Mouse (Mus musculus) thymus, postnatal 25 days (tissue): Measurements from ENCODE around the gene Akr1b3.
"Not testable (repeated sequence)": the region's sequence is repeated elsewhere in the genome, so short reads cannot be mapped to it uniquely, and the experiment has no call there.

ENCODE experiments used
- DNase-seq: peaks from one replicate; pipeline ENCODE4 v3.0.0; 2022

The Akr1b3 gene

DNA sequence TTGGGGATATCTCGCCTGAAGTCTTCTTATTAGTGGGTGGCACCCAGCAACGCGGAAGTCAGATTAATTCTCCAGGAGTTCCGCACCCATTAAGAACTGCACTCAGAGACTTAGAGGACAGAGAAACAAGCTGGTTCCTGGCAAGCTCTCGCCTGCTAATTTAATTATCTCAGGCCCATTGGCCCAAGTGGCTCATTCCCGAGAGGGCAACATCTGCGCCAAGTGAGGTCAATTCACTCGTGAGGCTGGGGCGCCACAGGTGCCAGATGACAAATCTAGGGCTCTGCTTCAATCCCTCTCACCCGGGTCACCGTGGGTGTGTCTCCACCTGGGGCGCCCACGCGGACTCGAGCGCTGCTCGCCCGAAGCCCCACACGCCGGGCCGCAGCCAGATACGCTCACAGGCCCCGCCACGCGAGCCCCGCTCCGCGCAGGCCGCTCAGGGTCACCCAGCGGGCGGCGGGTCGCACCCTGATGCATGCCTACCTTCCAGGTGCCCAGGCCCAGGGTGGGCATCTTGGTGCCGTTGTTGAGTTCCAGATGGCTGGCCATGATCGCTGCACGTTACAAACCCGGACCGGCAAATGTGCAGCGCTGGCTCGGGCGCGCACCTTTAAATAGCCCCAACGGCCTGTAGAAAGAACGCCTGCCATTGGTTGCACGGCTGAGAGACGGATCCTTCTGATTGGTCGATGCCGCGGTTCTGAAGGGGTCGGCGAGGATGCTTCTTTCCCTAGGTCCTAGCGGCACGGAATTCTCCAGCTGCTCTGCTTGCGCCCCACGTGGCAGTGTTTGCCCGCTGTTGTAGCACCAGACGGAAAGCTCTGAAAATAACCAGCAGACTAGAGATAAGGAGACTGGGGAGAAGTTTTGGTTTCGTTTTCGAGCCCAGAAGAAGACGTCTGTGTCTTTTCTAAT, at the start of gene Akr1b3:
Gene Akr1b3 (minus strand): TSS at position 625 of the 918 bp plus-strand sequence.
- peak; percentile 88 for DNase-seq

DNA sequence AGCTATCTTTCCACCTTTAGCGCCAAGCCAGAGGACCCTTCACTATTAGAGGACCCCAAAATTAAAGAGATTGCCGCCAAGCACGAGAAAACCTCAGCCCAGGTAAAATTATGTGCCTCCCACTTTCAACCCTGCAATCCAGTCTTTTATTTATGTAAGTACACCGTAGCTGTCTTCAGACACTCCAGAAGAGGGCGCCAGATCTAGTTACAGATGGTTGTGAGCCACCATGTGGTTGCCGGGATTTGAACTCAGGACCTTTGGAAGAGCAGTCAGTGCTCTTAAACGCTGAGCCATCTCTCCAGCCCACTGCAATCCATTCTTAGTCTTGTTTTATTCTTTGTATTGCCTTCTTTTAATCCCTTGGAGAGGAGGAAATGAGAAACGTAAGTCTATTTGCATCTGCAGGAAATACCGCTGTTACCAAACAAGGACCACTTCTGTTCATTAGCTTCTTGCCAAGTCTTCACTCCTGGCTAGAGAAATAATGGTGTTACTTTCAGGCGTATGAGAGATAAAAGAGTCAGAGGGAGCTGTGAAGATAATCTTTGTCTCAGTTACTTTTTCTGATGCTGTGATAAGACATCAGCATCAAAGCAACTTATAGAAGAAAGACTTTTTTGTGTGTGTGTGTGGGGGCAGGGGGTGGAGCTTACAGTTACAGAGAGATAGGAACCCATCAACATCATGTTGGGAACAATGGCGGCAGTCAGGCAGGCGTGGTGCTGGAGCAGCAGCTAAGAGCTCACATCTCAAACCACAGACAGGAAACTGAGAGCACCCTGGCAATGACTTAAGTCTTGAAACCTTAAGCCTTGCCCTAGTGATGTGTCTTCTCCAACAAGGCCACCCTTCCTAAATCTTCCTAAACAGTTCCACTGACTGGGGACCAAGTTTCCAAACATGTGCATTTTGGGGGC, 47.2 kb upstream of the Akr1b3 start:
- DNase-seq, result peak; percentile 37

DNA sequence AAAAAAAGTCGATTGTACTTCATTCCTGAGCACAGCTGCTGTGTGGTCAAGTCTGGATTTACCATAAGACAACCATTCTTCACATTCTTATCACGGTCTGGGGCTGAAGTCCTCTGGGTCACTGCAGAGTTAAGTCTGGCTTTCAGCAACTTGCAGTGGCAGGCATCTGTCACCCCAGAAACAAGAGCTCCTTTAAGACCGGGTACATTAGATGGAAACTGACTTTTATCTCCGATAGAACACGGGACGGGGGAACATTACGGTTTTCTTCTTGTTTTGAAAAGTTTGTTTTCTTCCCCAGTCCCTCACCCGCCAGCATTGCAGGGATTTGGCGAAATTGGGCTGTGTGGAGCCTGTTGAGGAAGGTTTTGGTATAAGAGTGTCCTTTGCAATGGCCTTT, 38.6 kb upstream of the Akr1b3 start:
- DNase-seq, result no peak

DNA sequence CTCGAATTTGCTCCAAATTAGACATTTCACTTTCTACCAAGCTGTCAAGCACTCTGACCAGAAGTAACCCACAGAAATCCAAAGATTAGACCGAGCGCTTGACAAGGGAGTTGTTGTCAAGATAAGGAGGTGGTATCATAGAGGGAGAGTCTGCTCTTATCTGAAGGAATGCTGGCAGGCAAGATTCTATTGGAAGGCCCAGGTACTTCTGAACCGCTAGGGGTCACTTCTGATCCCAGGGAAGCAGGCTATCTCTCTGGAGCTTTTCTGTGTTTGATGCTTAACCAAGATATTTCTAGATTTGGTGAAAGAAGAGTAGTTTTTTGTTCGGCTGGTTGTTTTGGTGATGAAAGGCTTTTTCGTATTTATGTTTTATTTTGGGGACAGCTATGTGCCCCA, 38.1 kb upstream of the Akr1b3 start:
- DNase-seq, result no peak

DNA sequence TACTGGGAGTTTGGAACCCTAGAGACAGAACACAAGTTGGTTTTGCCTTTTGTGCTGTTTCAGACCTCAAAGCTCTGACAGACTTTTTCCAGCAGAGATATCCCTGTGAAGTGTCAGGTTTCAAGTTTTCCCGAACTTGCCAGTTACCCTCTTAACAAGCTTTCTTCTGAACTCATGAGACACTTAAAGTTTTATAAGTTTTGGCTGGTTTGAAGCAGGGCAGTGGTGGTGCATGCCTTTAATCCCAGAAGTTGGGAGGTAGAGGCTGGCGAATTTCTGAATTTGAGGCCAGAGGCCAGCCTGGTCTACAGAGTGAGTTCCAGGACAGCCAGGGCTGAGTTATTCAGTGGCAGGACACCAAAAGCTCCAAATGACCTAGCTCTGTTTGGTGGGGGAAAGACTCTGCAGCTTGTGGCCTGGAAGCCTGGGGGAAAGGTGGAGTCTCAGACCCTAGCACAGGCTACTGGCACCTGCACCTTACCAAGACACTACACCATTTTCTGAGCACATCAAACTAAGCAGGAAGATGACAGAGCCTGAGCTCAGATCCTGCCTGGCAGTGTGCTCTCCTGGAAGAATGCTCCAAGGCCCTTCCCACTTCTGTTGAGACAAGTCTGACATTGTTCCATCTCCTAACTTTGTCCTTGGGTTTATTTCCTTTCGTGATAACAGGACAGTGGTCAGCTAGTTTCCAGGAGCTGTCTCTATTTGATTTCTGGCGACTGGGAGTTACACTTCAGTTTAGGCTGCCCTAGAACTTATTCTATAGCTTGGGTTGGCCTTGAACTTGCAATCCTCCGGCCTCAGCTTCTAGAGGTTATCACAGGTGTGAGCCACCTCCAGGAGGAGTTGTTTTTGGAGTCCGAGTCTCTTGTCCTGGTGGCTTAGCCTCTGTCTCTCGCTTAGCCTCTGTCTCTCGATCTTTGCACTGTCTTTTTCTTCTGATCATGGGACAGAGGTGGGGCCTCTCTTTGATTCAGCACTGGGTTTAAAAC, 37.4 kb upstream of the Akr1b3 start:
- no peak for DNase-seq

DNA sequence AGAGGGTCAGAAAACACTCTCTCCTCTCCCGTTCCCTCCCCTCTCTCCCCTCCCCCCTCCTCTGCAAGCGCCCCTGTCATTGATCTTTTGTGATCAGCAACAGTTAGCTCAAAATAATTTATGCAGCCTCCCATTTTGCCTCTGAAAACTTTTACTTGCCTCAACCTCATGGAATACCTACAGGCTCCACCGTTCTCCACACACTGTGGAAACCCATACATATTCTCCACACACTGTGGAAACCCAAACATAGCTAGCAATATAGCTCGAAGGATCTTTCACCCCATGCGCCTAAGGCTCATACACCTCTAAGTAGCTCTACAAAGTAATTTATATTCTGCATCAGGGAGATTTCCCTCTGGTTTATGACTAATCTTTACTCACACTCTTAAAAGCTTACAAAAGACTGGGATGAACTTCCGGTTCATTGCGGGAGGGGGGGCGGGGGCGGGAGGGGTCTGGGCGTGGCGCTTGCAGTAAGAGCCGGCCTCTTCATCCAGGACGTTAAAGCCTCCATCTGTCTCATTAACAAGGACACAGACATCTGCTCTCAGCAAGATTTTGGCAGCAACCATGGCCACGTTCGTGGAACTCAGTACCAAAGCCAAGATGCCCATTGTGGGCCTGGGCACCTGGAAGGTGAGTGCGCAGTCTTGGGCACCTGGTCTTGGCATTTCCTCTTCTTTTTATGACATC, 36.5 kb upstream of the Akr1b3 start, which contains the start of gene Akr1b8:
Gene Akr1b8 (plus strand): TSS at position 462 of the 696 bp plus-strand sequence.
- DNase-seq, result no peak

DNA sequence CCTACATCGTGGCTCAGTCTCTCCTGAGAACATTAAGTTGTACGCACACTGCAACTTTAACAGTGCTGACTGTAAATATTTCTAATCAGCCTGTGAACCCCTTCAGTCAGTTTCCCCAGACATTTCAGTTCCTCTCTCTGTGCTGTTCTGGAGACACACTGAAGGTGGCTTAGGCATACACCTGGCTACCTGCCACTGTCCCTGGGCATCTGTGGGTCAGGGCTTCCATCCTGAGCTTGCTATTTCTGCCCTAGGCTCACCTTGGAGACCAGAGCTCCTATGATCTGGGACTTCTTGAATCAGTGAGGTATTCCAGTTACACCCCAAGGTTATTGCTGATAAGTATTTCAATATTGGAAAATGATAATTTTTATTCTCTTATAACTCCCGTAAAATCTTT, 35.1 kb upstream of the Akr1b3 start:
- DNase-seq, result no peak

DNA sequence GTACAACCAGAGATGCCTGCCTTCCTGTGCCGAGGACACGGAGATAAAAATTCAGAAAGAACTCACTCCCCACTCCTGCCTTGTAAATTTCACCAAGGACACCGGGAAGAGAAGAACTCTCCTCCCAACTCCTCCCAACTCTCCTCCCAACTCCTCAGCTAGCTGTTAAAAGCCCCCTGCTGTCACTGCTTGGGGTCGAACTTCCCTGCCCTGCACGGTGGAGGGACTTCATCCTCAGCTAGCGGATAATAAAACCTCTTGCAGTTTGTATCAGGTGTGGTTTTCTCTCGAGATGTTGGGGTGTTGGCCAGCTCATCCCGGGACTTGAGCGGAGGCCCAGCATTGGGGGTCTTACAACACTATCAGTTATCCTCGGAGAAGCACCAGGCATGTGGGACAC, 34.2 kb upstream of the Akr1b3 start:
- not testable (repeated sequence) for DNase-seq

DNA sequence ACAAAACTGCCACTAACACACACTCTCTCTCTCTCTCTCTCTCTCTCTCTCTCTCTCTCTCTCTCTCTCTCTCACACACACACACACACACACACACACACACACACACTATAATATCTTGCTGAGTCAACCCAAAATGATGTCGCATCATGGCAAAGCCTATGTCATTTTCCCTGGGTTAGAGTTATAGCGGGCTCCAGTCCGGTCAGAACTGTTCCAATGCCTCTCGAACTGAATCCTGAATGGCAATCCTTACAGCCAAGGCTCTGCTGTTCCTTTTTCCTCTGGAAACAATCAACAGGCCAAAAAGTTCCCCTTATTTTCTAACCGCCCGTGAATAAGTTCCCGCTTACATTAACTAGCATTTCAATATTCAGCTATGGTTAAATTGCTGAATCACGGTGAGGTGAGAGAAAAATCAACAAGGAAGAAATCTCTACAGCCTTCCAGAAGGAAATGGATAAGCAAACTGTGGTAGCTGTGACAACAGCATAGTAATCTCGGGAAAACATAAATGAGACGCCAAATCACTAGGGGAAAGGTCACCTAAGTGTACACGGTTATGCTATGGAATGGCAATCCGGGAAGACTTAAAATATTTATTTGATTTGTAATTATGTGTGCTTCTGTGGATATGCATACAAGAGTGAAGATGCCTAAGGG, 32.9 kb upstream of the Akr1b3 start:
- DNase-seq, result no peak

DNA sequence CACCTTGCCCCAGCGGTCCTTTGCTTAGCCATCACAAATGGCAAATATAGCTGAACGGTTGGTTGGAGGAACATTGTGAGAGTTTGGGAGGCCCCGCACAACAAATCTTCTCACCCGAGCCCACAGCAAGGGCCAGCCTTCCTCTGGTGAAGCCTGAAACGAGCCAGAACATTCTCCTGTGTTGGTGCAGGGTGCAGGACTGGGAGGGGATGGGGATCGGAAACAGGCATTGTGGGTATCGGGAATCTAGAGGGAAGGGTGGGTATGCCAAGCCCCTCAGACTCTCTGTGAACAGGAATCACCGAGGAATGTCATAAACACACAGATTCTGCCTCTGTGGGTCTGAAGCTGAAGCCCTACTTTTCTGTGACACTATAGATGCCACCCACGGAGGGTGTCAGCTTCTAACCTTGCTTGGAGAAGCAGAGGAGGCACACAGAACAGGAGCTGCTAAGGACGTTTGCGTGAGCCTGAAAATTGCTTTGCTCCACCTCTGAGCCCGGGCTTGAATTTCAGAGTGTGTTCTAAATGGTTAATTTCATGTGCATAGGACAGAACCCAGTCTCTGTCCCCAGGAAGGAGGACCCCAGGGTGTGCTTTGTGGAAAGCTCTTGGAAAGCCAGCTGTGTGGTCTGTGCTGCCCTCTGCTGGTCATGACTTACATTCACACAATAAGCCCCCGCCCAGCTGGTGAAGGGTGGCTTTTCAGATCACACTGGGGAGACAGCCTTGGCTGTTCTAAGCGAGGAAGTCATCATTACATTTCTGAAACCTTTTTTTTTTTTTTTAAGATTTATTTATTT, 29.0 kb upstream of the Akr1b3 start:
- DNase-seq, result peak; percentile 78

DNA sequence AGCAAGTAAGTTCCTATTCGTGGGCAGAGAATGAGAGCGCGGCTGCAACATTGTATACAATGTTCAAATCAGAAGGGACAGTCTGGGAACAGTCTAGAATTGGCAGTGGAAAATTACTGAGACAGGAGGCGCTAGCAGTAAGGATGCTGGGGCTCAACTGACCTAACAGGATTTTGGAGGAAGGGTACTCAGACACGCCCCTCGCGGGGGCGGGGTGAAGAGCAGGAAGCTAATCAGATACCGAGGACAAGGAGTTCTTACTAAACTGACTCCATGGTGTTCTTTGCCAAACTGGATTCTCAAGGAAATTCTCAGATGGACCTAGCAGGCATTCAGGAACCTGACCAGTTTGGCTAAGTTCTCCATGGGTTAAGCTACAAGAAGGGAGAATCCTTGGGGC, 27.7 kb upstream of the Akr1b3 start:
- DNase-seq, result no peak

DNA sequence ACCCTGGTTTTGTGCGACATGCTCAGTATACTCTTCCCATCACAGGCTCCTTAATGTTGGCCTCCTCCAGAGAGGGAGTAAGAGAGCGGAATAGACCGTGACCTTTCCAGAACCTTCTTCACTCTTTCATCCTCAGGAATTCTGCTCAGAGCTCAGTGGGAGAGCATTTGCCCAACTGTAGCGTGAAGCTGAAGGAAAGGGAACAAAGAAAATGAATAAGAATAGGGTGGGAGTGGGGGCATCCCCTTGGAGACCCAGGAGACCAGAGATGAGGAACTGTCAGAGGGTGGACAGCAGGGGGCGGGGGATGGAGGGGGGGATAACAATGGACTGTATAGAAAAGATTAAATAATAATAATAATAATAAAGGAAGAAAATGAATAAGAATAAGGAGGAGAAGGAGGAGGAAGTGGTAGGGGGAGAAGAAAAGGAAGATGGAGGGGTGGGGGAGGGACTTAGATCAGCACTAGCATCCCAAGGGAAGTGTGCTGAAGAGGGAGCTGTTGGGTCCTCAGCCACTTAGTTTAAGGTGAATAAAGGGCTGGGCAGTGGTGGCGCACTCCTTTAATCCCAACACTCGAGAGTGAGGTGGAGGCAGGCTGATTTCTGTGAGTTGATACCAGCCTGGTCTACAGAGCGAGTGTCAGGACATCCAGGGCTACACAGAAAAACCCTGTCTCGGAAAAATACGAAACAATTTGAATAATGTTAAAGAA, 27.0 kb upstream of the Akr1b3 start:
- DNase-seq, result no peak

DNA sequence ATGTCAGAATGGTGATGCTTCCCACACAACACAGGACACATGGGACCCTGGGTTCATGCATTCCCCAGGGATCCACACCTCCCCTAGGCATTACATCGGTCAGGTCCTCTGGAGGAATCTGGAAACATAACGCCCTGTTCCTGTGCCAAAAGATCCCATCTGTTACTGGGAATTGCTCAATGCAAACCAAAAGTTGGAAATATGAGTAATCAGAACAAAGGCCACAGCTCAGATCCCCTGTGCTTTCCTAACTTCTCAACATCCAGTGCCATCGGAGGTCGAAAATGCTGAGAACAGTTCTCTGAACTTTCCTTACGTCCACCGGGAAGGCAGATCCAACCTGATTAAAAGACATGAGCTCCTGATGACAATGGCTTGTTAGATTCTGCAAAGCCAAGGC, 26.1 kb upstream of the Akr1b3 start:
- no peak for DNase-seq

DNA sequence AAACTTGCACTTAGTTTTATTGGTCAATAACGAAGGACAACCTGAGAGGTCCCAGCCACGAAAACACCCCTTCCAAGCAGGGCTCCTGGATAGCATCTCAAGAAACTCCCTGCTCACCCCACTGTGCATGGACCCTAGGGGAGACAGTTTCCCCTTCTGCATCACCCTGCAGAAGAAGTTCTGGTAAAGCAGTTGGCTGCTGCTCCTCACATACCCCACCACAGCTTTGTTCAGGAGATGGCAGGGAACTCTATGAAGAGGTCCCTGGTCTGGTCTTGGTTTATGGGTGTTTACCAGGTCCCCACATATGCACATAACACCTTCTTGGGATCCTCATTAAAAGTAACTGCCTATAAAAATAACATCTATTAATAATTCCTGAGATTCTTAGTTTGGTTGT, 25.2 kb upstream of the Akr1b3 start:
- DNase-seq, result no peak

DNA sequence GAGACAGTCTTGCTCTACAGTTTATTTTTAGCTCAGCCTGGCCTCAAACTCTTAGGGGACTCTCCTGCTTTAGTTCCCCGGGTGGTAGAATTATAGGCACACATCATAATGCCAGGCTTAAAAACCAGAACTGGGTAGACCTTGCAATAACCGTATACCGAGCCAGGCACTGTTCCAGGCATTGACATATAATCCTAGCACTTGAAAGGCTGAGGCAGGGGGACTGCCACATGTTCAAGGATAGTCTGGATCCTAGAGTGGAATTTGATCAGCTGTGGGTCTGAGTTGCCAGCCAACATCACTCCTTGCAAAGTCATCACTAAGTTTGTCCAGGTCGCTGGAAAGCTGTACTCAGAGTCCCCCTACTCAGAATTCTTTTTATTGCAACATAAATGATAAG, 24.7 kb upstream of the Akr1b3 start:
- no peak for DNase-seq

DNA sequence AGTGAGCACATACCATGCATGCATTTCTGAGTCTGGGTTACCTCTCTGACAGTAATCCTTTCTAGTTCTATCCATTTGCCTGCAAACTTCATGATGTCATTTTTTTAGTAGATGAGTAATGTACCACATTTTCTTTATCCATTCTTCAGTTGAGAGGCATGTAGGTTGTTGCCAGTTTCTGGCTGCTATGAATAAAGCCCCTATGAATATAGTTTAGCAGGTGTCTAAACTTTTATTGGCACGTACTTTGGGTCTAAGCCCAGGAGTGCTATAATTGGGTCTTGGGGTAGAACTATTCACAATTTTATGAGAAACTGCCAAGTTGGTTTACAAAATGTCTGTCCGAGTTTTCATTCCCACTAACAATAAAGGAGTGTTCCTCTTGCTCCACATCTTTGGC, 20.5 kb upstream of the Akr1b3 start:
- DNase-seq, result no peak

DNA sequence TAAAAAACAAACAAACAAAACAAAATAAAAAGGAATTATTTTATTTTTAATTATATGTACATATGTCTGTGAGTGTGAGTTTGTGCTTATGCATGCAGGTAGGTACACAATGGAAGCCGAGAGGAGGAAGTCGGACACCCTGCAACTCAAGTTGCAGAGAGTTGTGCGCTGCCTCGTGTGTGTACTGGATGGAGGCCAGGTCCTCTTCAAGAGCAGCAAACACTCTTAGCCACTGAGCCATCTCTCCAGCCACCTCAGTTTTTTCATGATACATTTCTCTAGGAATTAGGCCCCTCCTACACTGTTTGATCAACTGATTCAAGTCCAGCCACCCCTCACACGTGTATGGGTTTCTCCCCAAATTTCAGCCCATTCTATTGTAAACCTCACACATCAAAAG, 17.4 kb upstream of the Akr1b3 start:
- no peak for DNase-seq

DNA sequence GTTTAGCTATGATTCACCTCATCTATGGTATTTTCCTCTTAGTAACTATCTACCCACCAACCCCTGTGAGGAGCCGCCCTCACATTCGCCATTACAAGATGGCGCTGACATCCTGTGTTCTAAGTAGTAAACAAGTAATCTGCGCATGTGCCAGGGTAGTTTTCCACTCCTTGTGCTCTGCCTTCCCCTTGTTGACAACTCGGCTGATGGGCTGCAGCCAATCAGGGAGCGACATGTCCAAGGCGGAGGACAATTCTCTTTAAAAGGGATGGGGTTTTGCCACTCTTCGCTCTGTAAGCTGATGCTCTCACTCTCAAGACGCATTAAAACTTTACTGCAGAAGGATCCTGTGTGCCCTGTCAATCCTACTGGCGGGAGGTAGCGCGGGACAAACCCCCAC, 14.5 kb upstream of the Akr1b3 start:
- not testable (repeated sequence) for DNase-seq

DNA sequence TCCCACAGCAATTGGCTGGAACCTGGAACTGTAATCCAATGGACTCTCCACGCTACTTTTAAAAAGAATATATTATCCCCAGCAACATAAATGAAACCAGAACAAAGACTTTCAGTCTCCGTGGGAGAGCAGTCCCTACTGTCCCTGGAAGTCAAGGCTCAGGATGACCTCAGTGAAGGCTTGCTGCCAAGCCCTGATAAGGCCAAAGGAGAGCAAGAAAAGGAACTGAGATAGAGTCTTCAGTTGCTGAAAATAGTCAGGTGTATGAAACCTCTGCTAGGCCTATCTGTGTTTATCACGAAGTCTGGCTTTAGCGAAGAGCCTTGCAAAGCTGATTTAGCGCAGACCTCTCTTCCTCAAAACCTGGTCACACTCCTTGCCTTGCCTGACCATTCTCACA, 14.1 kb upstream of the Akr1b3 start:
- no peak for DNase-seq

DNA sequence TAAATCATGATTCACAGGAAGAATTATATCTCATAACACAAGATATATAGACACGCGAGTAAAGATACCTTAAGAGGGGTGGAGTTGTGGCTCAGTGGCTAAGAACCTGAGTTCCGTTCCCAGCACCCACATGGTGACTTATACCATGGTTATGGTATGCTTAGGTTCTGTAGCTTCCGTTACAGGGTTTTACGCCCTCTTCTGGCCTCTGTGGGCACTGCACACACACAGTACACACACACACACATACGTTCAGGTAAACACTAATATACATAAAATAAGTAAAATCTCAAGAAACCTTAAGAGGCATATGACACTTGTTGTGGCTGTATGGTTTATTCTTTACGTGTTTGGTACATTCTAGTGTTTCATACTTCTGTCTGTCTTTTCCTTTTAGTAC, 4.8 kb upstream of the Akr1b3 start:
- DNase-seq, result no peak
